Comparison of ENCODE assay signal across 18 mouse cellular contexts in the genomic region with DNA sequence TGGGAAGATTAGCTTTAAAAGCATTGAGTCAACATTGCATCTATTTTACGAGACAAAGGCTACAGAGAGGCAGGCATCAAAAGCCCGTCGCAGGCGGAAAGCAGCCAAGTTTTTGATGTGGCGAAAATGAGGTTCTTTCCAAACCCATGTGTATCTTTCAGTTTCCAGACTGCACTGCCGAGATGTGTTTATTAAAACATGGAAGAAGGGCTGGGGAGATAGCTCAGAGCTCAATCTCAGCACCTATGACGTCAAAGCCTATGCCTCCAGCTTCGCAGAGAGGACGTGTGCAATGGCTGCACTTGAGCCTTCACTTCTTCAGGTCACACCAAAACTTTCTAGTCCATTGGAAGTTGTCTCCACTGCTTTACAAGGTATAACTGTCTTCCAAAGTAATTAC.
DNase-seq lines count a peak whose midpoint lies in the region; ATAC-seq lines count a peak whose summit lies in the region.
"Had no signal": no experiment of that assay in that cellular context is flagged by ENCODE, and none has a peak within 500 bp of the region (broad histone marks: within the 10 kb centered on the region; RNA-seq: fewer than 3 reads in every experiment).

No protein-coding gene starts in this region.

- intact Hi-C loops in heart, postnatal 10 days (cut with DNase I) = no loop called here

- 0 out of 2 replicates have a peak, but pooled peaks cover 5% of the 10 kb centered on the region for H3K4me1 ChIP-seq in hindbrain, embryonic 15.5 days (replicated peaks)
- peaks cover 43% of the 10 kb centered on the region for H3K4me1 ChIP-seq in hindbrain, embryonic 10.5 days (replicated peaks)
- peaks cover 14% of the 10 kb centered on the region for H3K4me1 ChIP-seq in lung, embryonic 15.5 days
- peaks cover 13% of the 10 kb centered on the region for H3K4me1 ChIP-seq in intestine, embryonic 14.5 days (replicated peaks; ENCODE audit: control insufficient read depth, insufficient read depth, low read length)
- H3K4me1 ChIP-seq in stomach, embryonic 14.5 days (ENCODE audit: control insufficient read depth, insufficient read depth, low read length) = peaks cover 48% of the 10 kb centered on the region

- H3K27ac ChIP-seq in hindbrain, embryonic 15.5 days (replicated peaks) = peak overlapping the region; percentile 22; the same call in 1 of the 2 replicates
- H3K27ac ChIP-seq in hindbrain, embryonic 10.5 days = no peak overlapping the region
- H3K27ac ChIP-seq in lung, embryonic 15.5 days = peak overlapping the region; percentile 46
- H3K27ac ChIP-seq in intestine, embryonic 14.5 days (ENCODE audit: low read depth) = peak overlapping the region; percentile 23; the same call in 1 of the 2 replicates
- H3K27ac ChIP-seq in stomach, embryonic 14.5 days (ENCODE audit: low read length) = peak overlapping the region; percentile 72
- H3K27ac ChIP-seq: forebrain, embryonic 10.5 days; heart, embryonic 13.5 days; kidney, postnatal 0 days; neural tube, embryonic 13.5 days had no signal

- no peaks in the 10 kb centered on the region for H3K36me3 ChIP-seq in hindbrain, embryonic 15.5 days
- H3K36me3 ChIP-seq in hindbrain, embryonic 10.5 days = no peaks in the 10 kb centered on the region
- no peaks in the 10 kb centered on the region for H3K36me3 ChIP-seq in lung, embryonic 15.5 days
- H3K36me3 ChIP-seq in intestine, embryonic 14.5 days (ENCODE audit: control insufficient read depth, insufficient read depth, low read length) = no peaks in the 10 kb centered on the region
- no peaks in the 10 kb centered on the region for H3K36me3 ChIP-seq in stomach, embryonic 14.5 days (ENCODE audit: control insufficient read depth, insufficient read depth, low read length)
- H3K36me3 ChIP-seq: forebrain, embryonic 10.5 days; heart, embryonic 13.5 days; neural tube, embryonic 13.5 days had no signal

- WGBS in hindbrain, embryonic 15.5 days = 83% methylated on average over 9 of the region's 9 CpGs
- WGBS in hindbrain, embryonic 10.5 days = 85% methylated on average over 9 of the region's 9 CpGs
- WGBS in lung, embryonic 15.5 days = 35% methylated on average over 9 of the region's 9 CpGs
- WGBS in intestine, embryonic 14.5 days = 52% methylated on average over 9 of the region's 9 CpGs
- 48% methylated on average over 9 of the region's 9 CpGs for WGBS in stomach, embryonic 14.5 days

- no peak overlapping the region for H3K4me3 ChIP-seq in hindbrain, embryonic 15.5 days
- no peak overlapping the region for H3K4me3 ChIP-seq in hindbrain, embryonic 10.5 days
- no peak overlapping the region for H3K4me3 ChIP-seq in lung, embryonic 15.5 days
- H3K4me3 ChIP-seq in intestine, embryonic 14.5 days (ENCODE audit: low read depth, low read length) = no peak overlapping the region
- no peak overlapping the region for H3K4me3 ChIP-seq in stomach, embryonic 14.5 days (ENCODE audit: low read depth, low read length)
- H3K4me3 ChIP-seq: forebrain, embryonic 10.5 days; heart, embryonic 13.5 days; neural tube, embryonic 13.5 days had no signal

- H3K4me2 ChIP-seq in hindbrain, embryonic 15.5 days = no peak overlapping the region
- peak overlapping the region; percentile 21 for H3K4me2 ChIP-seq in lung, embryonic 15.5 days
- H3K4me2 ChIP-seq in intestine, embryonic 14.5 days (ENCODE audit: low read length) = no peak overlapping the region
- no peak overlapping the region for H3K4me2 ChIP-seq in stomach, embryonic 14.5 days (replicated peaks; ENCODE audit: low read depth, low read length)
- H3K4me2 ChIP-seq: heart, embryonic 13.5 days; midbrain, embryonic 11.5 days; neural tube, embryonic 13.5 days had no signal

- H3K27me3 ChIP-seq in hindbrain, embryonic 15.5 days = no peaks in the 10 kb centered on the region
- H3K27me3 ChIP-seq in hindbrain, embryonic 10.5 days (ENCODE audit: insufficient read depth, poor library complexity, severe bottlenecking) = peaks cover 19% of the 10 kb centered on the region
- H3K27me3 ChIP-seq in lung, embryonic 15.5 days = no peaks in the 10 kb centered on the region; the same call in 1 of the 2 replicates
- no peaks in the 10 kb centered on the region for H3K27me3 ChIP-seq in intestine, embryonic 14.5 days (replicated peaks; ENCODE audit: control insufficient read depth, insufficient read depth, low read length)
- H3K27me3 ChIP-seq in stomach, embryonic 14.5 days (ENCODE audit: control insufficient read depth, insufficient read depth, low read length) = no peaks in the 10 kb centered on the region
- H3K27me3 ChIP-seq: heart, embryonic 13.5 days; neural tube, embryonic 13.5 days had no signal

- H3K9ac ChIP-seq in hindbrain, embryonic 15.5 days = no peak overlapping the region
- H3K9ac ChIP-seq in lung, embryonic 15.5 days = no peak overlapping the region
- H3K9ac ChIP-seq in intestine, embryonic 14.5 days (ENCODE audit: low read length) = no peak overlapping the region
- no peak overlapping the region for H3K9ac ChIP-seq in stomach, embryonic 14.5 days (replicated peaks; ENCODE audit: low read depth, low read length)
- H3K9ac ChIP-seq: heart, embryonic 13.5 days; neural tube, embryonic 13.5 days had no signal

- no peak for DNase-seq in hindbrain, embryonic 10.5 days (ENCODE audit: low spot score)
- no peak for DNase-seq in lung, postnatal 14 days
- no peak for DNase-seq in intestine, embryonic 14.5 days (ENCODE audit: low spot score)
- DNase-seq in heart, postnatal 10 days = no peak
- DNase-seq: adrenal gland, postnatal 25 days; cerebellum, adult 11-12 months; cerebellum, postnatal 36 days; heart, postnatal 36 days; liver; thymus, adult 2 months had no signal

- no peak for ATAC-seq in hindbrain, embryonic 15.5 days (ENCODE audit: low FRiP score, low read depth)
- peak; percentile 35; the same call in 1 of the 2 replicates for ATAC-seq in lung, embryonic 15.5 days (ENCODE audit: borderline replicate concordance, extremely low read depth, low FRiP score, low TSS enrichment)
- ATAC-seq in intestine, embryonic 14.5 days (replicated peaks; ENCODE audit: low FRiP score, low TSS enrichment, low read depth) = no peak
- ATAC-seq in stomach, embryonic 14.5 days (ENCODE audit: insufficient number of reproducible peaks, insufficient read depth, low FRiP score, low read depth) = no peak

- H3K9me3 ChIP-seq in hindbrain, embryonic 15.5 days = no peaks in the 10 kb centered on the region
- H3K9me3 ChIP-seq in hindbrain, embryonic 10.5 days = no peaks in the 10 kb centered on the region
- H3K9me3 ChIP-seq in lung, embryonic 15.5 days = no peaks in the 10 kb centered on the region
- H3K9me3 ChIP-seq in intestine, embryonic 14.5 days (ENCODE audit: control insufficient read depth, low read length) = no peaks in the 10 kb centered on the region
- no peaks in the 10 kb centered on the region for H3K9me3 ChIP-seq in stomach, embryonic 14.5 days (ENCODE audit: control insufficient read depth, low read depth, low read length)
- H3K9me3 ChIP-seq: forebrain, embryonic 10.5 days; heart, embryonic 13.5 days; neural tube, embryonic 13.5 days had no signal
